Mouse (Mus musculus) hindbrain, postnatal 0 days (tissue): Measurements from ENCODE around the gene Trmt10b. TPM values are rescaled to one million over a fixed set of nuclear protein-coding genes. Genes with fewer than 3 reads are reported as not detected.

ENCODE experiments used
- ATAC-seq: fragments of 200-750 bp; cut with Nextera tagmentation; 2 replicates; pipeline ENCODE4 v1.8.0; 2017; ENCODE audit warnings: mild to moderate bottlenecking, moderate TSS enrichment, moderate library complexity
- DNase-seq: peaks from one replicate; pipeline ENCODE4 v3.0.0-alpha.2; 2015; ENCODE audit warnings: low spot score
- H3K27ac ChIP-seq: fragments of 300-500 bp; sonication (generic); 2 replicates; pipeline ENCODE4 v1.5.1; 2014; ENCODE audit warnings: mild to moderate bottlenecking
- H3K27me3 ChIP-seq: fragments of 300-500 bp; sonication (generic); 2 replicates; pipeline ENCODE4 v1.6.1; 2014; ENCODE audit warnings: low read length, mixed read lengths; ENCODE audit not compliant: insufficient read depth
- H3K36me3 ChIP-seq: fragments of 300-500 bp; sonication (generic); 2 replicates; pipeline ENCODE4 v1.6.1; 2014; ENCODE audit warnings: low read length, mixed read lengths; ENCODE audit not compliant: insufficient read depth
- H3K4me1 ChIP-seq: fragments of 300-500 bp; sonication (generic); 2 replicates; pipeline ENCODE4 v1.6.1; 2014; ENCODE audit warnings: antibody characterized with exemption, low read length, mixed read lengths; ENCODE audit not compliant: insufficient read depth
- H3K4me2 ChIP-seq: fragments of 300-500 bp; sonication (generic); 2 replicates; pipeline ENCODE4 v1.6.1; 2014; ENCODE audit warnings: low read depth, mild to moderate bottlenecking, low read length, moderate library complexity, mixed read lengths
- H3K4me3 ChIP-seq: fragments of 300-500 bp; sonication (generic); 2 replicates; pipeline ENCODE4 v1.5.1; 2014; ENCODE audit warnings: low read length
- H3K9ac ChIP-seq: fragments of 300-500 bp; sonication (generic); replicated peaks from 2 replicates; pipeline ENCODE4 v1.6.1; 2014; ENCODE audit warnings: mild to moderate bottlenecking, low read length, moderate library complexity, mixed read lengths
- H3K9me3 ChIP-seq: fragments of 300-500 bp; sonication (generic); 2 replicates; pipeline ENCODE4 v1.6.1; 2016; ENCODE audit warnings: low read length, mixed read lengths
- CTCF ChIP-seq: IDR thresholded peaks from 2 replicates; pipeline ENCODE4 v1.5.1; 2016; ENCODE audit warnings: antibody characterized with exemption, control low read depth, low read depth
- WGBS: fragments of 180-500 bp; shearing (Covaris S2); extraction: QIAGEN DNeasy Blood & Tissue Kit; methylation state at CpG from one replicate; pipeline ENCODE4 v1.1.7; 2014; 5-methylcytosine and 5-hydroxymethylcytosine counted together
- polyA plus RNA-seq: library from polyadenylated mRNA; unstranded; fragments of >200 nt; fragmentation: Nextera tagmentation; extraction: Ambion mirVana; gene quantifications from 2 replicates; pipeline ENCODE4 v1.2.1, GENCODE M21; 2015
- total RNA-seq: library from RNA; depleted of rRNA; stranded (reverse); fragments of >200 nt; gene quantifications from 2 replicates; pipeline ENCODE4 v1.2.3, GENCODE M21; 2014; rRNA removed

The Trmt10b gene
- total RNA-seq (5.2 and 7.4 TPM in 2 replicates), polyA plus RNA-seq (19.5 and 20.4 TPM in 2 replicates)

DNA sequence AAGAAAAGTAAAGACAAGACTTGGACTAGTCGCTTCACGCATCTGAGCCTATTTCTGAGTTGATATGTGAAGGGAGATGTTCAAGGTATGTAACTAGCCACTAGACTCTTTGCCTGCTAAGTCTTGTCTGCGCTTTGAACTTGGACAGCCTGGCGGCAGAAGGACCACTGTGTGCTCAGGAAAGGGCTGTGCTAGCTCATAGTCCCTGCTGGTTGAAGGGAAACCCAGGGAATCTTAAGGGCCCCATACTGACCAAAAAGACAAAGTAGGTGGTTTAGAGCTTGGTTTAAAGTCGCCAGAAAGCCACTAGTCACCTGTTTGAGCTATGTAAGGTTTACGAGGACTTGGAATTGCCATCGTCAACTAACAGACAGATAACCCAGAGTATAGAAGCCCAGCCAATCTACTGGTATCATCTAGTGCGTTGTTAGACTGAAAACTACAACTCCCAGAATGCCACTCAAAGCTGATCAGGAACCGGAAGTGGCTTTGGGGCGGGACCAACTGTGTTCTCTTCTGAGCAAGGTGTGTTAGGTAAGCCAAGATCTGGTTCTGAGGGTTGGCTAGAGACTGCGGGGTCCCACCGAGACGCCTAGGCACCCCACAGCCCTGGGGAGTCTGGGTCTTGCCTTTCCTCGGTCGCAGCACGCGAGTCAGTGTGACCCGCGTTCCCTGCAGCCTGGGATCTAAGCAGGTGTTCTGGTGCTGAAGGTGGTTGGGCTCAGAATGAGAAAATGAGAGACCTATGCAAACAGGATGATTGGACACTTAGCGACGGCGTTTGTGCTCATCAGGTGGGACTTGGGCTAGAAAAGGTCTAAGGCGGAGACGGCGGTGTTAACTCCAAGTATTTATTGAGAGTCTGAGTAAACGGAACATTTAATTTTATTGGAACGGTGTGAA is at the start of gene Trmt10b:
Trmt10b (plus strand) TSS at position 466 of the 903 bp plus-strand sequence.
- peak within 1 kb of the TSS; percentile 79 for H3K9ac ChIP-seq
- WGBS, result 20% methylated on average over 27 of the region's 27 CpGs
- peak within 1 kb of the TSS; percentile 84 for H3K4me2 ChIP-seq
- 0 out of 2 replicates have a peak, but pooled peaks cover 4% of the 10 kb centered on the region for H3K4me1 ChIP-seq
- no peaks in the 10 kb centered on the region for H3K9me3 ChIP-seq
- no peaks in the 10 kb centered on the region for H3K27me3 ChIP-seq
- TF ChIP-seq CTCF, result no peak
- H3K27ac ChIP-seq, result peak within 1 kb of the TSS; percentile 45; the same call in 1 of the 2 replicates
- peak within 1 kb of the TSS; percentile 75 for H3K4me3 ChIP-seq
- ATAC-seq, result peak; percentile 91
- DNase-seq, result peak; percentile 91
- H3K36me3 ChIP-seq, result peaks cover 15% of the 10 kb centered on the region; the same call in 1 of the 2 replicates

DNA sequence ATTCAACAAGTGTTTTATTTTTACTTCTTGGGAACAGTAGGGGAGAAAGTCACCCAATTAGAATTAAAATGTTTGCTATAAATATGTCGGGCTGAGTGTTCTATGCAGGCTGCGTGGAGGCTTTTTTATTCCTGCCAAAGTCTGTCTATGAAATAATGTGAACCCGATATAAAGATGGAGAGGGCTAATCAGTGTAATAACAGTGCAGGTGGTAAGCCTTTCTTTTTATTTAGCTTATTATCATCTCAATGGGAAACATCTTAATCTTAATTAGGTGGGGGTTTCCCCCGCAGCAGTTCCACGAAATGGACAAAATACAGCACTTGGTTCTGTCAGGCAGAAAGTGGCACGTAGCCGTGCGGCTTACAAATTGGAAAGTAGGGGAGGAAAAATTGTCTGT is 45.7 kb upstream of the Trmt10b start:
- ATAC-seq, result no peak
- no peaks in the 10 kb centered on the region for H3K9me3 ChIP-seq
- H3K4me2 ChIP-seq, result no peak overlapping the region
- H3K9ac ChIP-seq, result no peak overlapping the region
- no peaks in the 10 kb centered on the region for H3K36me3 ChIP-seq
- no peak overlapping the region for H3K27ac ChIP-seq
- no peak for DNase-seq
- no peak overlapping the region for H3K4me3 ChIP-seq
- 39% methylated on average over 8 of the region's 8 CpGs for WGBS
- peaks cover 9% of the 10 kb centered on the region for H3K4me1 ChIP-seq
- no peaks in the 10 kb centered on the region for H3K27me3 ChIP-seq
- no peak for TF ChIP-seq CTCF

DNA sequence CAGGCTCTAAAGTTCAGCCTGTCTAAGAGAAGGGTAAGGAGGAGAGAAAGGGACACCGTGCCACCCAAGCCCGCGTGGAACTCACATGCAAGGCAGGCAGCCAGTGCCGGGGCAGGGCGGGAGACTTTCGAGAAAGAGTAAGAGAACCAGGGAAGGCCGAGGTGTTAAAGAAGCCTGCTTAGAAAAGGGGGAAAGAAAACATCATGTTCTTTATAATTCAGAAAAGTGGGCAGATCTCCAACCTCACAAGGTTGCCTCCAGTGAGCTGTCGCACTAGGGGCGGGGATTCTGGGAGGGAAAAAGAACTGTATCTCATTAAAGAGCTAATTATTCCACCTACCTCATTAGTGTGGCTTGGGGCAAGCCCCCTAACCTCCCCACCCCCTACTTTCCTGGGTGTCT is 44.1 kb upstream of the Trmt10b start:
- H3K9ac ChIP-seq, result no peak overlapping the region
- H3K4me3 ChIP-seq, result no peak overlapping the region
- ATAC-seq (no peak), DNase-seq (peak; percentile 50)
- H3K27ac ChIP-seq, result peak overlapping the region; percentile 71; the same call in 1 of the 2 replicates
- H3K9me3 ChIP-seq, result no peaks in the 10 kb centered on the region
- WGBS, result 37% methylated on average over 9 of the region's 9 CpGs
- H3K27me3 ChIP-seq, result no peaks in the 10 kb centered on the region
- peaks cover 9% of the 10 kb centered on the region for H3K4me1 ChIP-seq
- TF ChIP-seq CTCF, result no peak
- H3K36me3 ChIP-seq, result no peaks in the 10 kb centered on the region
- no peak overlapping the region for H3K4me2 ChIP-seq

DNA sequence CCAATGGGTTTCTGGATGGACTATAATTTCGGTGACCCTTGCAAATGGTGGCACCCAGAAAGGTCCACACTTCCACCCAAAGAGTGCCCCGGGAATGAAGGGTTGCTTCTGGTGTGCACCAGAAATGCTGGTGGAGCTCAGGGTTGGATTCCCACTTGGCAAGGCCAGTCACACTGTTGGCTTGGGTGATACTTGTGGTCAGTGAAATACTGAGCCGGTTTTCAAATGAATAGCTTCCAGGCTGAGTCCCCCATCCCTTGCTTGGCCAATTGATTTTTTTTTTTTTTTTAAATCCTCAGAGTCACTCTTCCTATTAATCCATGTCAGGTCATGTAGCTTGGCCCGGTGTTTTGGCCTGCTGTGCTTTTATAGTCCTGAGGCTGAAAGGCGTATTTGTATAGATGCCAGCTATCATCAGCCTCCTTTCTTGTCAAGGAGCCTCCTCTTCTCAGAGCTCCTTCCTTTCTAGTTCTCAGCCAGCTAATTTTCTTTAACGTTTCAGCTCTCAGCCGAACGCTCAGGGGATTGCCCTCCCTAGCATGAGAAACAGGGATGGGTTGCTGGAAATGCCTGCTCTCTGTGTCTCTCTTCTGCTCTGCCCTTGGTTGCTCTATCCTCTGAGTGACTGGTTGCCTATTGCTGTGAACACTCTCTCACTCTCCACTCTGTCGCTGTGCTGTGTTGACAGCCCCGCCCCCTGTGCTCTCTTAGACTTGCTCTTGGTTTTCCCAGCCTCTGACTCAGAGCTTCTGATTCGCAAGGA is 42.9 kb upstream of the Trmt10b start:
- Histone ChIP-seq H3K36me3 (no peaks in the 10 kb centered on the region), H3K4me2 (0 out of 2 replicates have a peak overlapping the region, but pooled peaks have one; percentile 1), H3K27ac (peak overlapping the region; percentile 71), H3K27me3 (no peaks in the 10 kb centered on the region), H3K4me1 (peaks cover 9% of the 10 kb centered on the region), H3K4me3 (no peak overlapping the region), H3K9ac (no peak overlapping the region), H3K9me3 (no peaks in the 10 kb centered on the region)
- TF ChIP-seq CTCF, result no peak
- DNase-seq (peak; percentile 78), ATAC-seq (peak; percentile 90)
- WGBS, result 20% methylated on average over 11 of the region's 11 CpGs

DNA sequence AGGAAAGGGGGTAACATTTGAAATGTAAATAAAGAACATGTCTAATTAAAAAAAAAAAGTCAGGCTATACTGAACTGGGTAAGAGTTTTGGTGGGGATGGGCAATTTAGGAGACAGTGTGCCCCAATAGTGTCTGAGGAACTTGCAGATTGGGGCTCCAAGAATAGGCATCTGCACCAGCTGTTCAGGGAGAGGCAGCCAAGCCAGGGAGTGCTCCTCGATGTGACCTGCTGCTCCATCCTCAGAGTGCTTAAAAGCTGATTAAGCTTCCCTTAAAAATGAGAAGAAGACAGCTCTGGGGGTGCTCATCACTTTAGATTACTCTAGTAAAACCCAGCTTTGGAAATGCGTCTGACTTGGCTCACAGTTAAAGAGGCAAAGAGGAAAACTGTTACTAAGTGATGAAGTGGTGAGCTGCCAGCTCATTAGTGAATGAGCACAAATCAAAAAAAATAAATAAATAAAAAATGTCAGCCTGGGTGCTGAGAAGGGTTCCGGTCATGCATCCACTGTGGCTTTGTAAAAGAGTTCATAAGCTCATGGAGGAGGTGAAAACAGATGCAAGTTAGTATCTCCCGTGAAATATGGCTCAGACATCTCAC is 37.6 kb upstream of the Trmt10b start:
- Histone ChIP-seq H3K27me3 (no peaks in the 10 kb centered on the region), H3K27ac (no peak overlapping the region), H3K4me1 (peaks cover under 1% of the 10 kb centered on the region; the same call in 1 of the 2 replicates), H3K4me3 (no peak overlapping the region), H3K4me2 (no peak overlapping the region), H3K9ac (no peak overlapping the region), H3K9me3 (no peaks in the 10 kb centered on the region), H3K36me3 (no peaks in the 10 kb centered on the region)
- no peak for TF ChIP-seq CTCF
- DNase-seq (peak; percentile 37), ATAC-seq (no peak)
- 45% methylated on average over 4 of the region's 4 CpGs for WGBS

DNA sequence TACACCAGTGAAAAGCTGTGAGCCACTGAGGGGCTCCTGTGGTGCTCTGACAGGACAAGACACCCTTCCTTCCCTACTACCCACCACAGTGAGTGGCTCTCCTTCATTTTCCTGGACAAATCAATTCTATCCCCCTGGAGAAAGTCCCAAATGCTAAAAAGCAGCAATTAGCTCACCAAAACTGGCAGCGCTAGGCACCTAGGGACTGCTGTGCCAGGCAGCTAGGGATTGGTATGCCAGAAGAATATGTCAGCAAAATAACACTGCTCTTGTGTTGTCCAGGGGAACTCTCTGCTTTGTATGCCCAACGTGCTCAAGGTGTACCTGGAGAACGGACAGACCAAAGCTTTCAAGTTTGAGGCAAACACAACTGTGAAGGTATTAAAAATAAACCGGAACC is 35.4 kb upstream of the Trmt10b start:
- Histone ChIP-seq H3K36me3 (no peaks in the 10 kb centered on the region), H3K27ac (no peak overlapping the region), H3K9me3 (no peaks in the 10 kb centered on the region), H3K9ac (no peak overlapping the region), H3K27me3 (no peaks in the 10 kb centered on the region), H3K4me1 (no peaks in the 10 kb centered on the region), H3K4me3 (no peak overlapping the region), H3K4me2 (no peak overlapping the region)
- no peak for DNase-seq
- ATAC-seq, result no peak
- 76% methylated on average over 4 of the region's 4 CpGs for WGBS
- TF ChIP-seq CTCF, result no peak
